Mouse (Mus musculus): Measurements from ENCODE around the gene Ugcg. TPM values are rescaled to one million over a fixed set of nuclear protein-coding genes. Genes with fewer than 3 reads are reported as not detected.

Ugcg gene
- polyA plus RNA-seq, 1 experiment, result 28.7 TPM

DNA sequence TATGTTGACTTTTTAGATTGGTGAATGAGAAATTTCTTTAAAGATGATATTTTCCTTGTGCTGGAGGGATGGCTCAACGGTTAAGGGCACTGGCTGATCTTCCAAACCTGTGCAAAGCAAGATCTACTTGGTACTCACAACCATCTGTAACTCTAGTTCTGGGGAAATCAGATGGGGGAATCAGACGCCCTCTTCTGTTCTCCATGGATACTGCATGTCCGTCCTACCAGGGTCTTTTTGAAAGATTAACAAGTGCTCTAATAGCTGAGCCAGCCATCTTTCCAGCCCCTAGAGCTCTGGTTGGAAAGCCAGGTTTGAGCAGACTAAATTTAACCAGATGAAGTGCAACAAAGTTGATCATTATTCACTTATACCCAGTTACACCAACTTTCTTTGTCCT lies 1.8 kb upstream of the Ugcg start:
- H3K4me3 ChIP-seq (replicated peaks; ENCODE audit: extremely low read depth, low read depth, low read length), result no peak overlapping the region
- no peak for DNase-seq
- H3K4me1 ChIP-seq (ENCODE audit: control insufficient read depth, insufficient read depth, low read length), result peaks cover 5% of the 10 kb centered on the region
- WGBS, result 28% methylated on average over 3 of the region's 3 CpGs
- TF ChIP-seq POLR2A (IDR thresholded peaks at IDR 0.05; ENCODE audit: borderline replicate concordance, extremely low read depth, low read depth, low read length), result no peak
- no peak for TF ChIP-seq CTCF (IDR thresholded peaks at IDR 0.05; ENCODE audit: insufficient read depth, low read length)

DNA sequence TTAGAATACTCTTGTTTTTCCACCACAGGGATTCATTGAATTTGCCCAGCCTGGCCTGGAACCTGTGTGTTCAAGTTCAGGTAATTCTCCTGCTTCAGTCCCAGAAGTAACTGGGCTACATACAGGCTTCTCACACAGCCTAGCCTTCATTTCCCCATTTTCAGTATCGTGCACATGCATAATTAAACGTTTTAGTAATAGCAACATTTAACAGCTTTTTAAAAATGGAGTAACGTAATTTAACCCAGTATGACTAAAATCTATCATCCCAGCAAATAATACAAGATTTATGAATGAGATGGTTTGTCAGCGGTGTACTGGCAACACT lies 619 bp upstream of the Ugcg start:
- H3K4me1 ChIP-seq (ENCODE audit: control insufficient read depth, insufficient read depth, low read length), result peaks cover 5% of the 10 kb centered on the region
- WGBS, result 12% methylated on average over 4 of the region's 4 CpGs
- TF ChIP-seq POLR2A (IDR thresholded peaks at IDR 0.05; ENCODE audit: borderline replicate concordance, extremely low read depth, low read depth, low read length) (no peak), CTCF (IDR thresholded peaks at IDR 0.05; ENCODE audit: insufficient read depth, low read length) (no peak)
- no peak for DNase-seq
- H3K4me3 ChIP-seq (replicated peaks; ENCODE audit: extremely low read depth, low read depth, low read length), result peak overlapping the region; percentile 58

DNA sequence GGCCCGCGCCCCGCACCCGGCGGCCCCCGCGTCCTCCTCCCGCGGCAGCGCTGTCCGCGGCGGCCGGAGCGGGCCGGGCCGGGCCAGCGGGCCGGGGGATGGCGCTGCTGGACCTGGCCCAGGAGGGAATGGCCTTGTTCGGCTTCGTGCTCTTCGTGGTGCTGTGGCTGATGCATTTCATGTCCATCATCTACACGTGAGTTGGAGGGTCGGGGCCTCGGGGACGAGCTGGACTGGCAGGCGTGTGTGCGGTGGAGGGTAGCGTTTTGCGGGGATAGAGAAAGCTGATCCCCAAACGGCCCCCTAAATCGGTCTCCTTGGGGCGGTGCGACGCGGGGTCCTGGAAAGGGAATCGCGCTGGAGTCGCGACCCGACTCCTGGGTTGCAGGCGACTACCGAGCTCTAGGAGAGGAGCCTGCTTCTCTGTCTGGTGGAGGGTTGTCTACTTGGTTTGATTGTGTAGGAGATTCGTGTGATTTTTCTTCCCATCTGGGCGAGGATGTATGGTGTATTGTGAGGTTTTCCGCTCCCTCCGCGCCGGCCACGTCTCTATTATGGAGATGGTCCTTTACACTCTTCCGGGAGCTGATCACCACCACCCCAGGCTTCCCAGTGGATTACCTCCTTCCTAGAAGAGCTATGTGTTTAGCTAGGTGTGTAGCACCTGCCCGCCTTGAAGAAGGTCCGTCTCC lies 635 bp downstream of the Ugcg start:
- TF ChIP-seq POLR2A (IDR thresholded peaks at IDR 0.05; ENCODE audit: borderline replicate concordance, extremely low read depth, low read depth, low read length) (no peak), CTCF (IDR thresholded peaks at IDR 0.05; ENCODE audit: insufficient read depth, low read length) (no peak)
- peaks cover 9% of the 10 kb centered on the region for H3K4me1 ChIP-seq (ENCODE audit: control insufficient read depth, insufficient read depth, low read length)
- DNase-seq, result peak; percentile 49
- H3K4me3 ChIP-seq (replicated peaks; ENCODE audit: extremely low read depth, low read depth, low read length), result peak overlapping the region; percentile 98
- WGBS, result under 1% methylated on average over 50 of the region's 54 CpGs

GRCm38 (mm10) chr4:59190650-59191424 lies 1.8 kb downstream of the Ugcg start:
- no peak for TF ChIP-seq CTCF (IDR thresholded peaks at IDR 0.05; ENCODE audit: insufficient read depth, low read length)
- TF ChIP-seq POLR2A (IDR thresholded peaks at IDR 0.05; ENCODE audit: borderline replicate concordance, extremely low read depth, low read depth, low read length), result no peak
- DNase-seq, result no peak
- Histone ChIP-seq H3K4me3 (replicated peaks; ENCODE audit: extremely low read depth, low read depth, low read length) (peak overlapping the region; percentile 98), H3K4me1 (ENCODE audit: control insufficient read depth, insufficient read depth, low read length) (peaks cover 9% of the 10 kb centered on the region)
- 21% methylated on average over 7 of the region's 7 CpGs for whole genome bisulfite sequencing

GRCm38 (mm10) chr4:59194731-59195496 lies 5.9 kb downstream of the Ugcg start:
- TF ChIP-seq POLR2A (IDR thresholded peaks at IDR 0.05; ENCODE audit: borderline replicate concordance, extremely low read depth, low read depth, low read length) (no peak), CTCF (IDR thresholded peaks at IDR 0.05; ENCODE audit: insufficient read depth, low read length) (no peak)
- Histone ChIP-seq H3K4me3 (replicated peaks; ENCODE audit: extremely low read depth, low read depth, low read length) (no peak overlapping the region), H3K4me1 (ENCODE audit: control insufficient read depth, insufficient read depth, low read length) (peaks cover 18% of the 10 kb centered on the region)
- 69% methylated on average over 13 of the region's 13 CpGs for WGBS
- no peak for DNase-seq

GRCm38 (mm10) chr4:59196346-59197077 lies 7.5 kb downstream of the Ugcg start:
- no peak for DNase-seq
- WGBS, result 29% methylated on average over 12 of the region's 12 CpGs
- no peak overlapping the region for H3K4me3 ChIP-seq (replicated peaks; ENCODE audit: extremely low read depth, low read depth, low read length)
- no peak for TF ChIP-seq CTCF (IDR thresholded peaks at IDR 0.05; ENCODE audit: insufficient read depth, low read length)
- no peak for TF ChIP-seq POLR2A (IDR thresholded peaks at IDR 0.05; ENCODE audit: borderline replicate concordance, extremely low read depth, low read depth, low read length)
- peaks cover 29% of the 10 kb centered on the region for H3K4me1 ChIP-seq (ENCODE audit: control insufficient read depth, insufficient read depth, low read length)

- TF ChIP-seq POLR2A (IDR thresholded peaks at IDR 0.05; ENCODE audit: borderline replicate concordance, extremely low read depth, low read depth, low read length) (no peak), CTCF (IDR thresholded peaks at IDR 0.05; ENCODE audit: insufficient read depth, low read length) (no peak)
- Histone ChIP-seq H3K4me1 (ENCODE audit: control insufficient read depth, insufficient read depth, low read length) (peaks cover 29% of the 10 kb centered on the region), H3K4me3 (replicated peaks; ENCODE audit: extremely low read depth, low read depth, low read length) (no peak overlapping the region)
- WGBS, result 39% methylated on average over 6 of the region's 6 CpGs
- DNase-seq, result no peak
These were observed 8.0 kb downstream of the Ugcg start for GRCm38 (mm10) chr4:59197078-59197424.

GRCm38 (mm10) chr4:59197462-59197861 lies 8.4 kb downstream of the Ugcg start:
- H3K4me1 ChIP-seq (ENCODE audit: control insufficient read depth, insufficient read depth, low read length), result peaks cover 30% of the 10 kb centered on the region
- TF ChIP-seq CTCF (IDR thresholded peaks at IDR 0.05; ENCODE audit: insufficient read depth, low read length) (no peak), POLR2A (IDR thresholded peaks at IDR 0.05; ENCODE audit: borderline replicate concordance, extremely low read depth, low read depth, low read length) (no peak)
- 84% methylated on average over 3 of the region's 3 CpGs for WGBS
- no peak overlapping the region for H3K4me3 ChIP-seq (replicated peaks; ENCODE audit: extremely low read depth, low read depth, low read length)
- no peak for DNase-seq

GRCm38 (mm10) chr4:59199341-59199740 lies 10.3 kb downstream of the Ugcg start:
- peaks cover 32% of the 10 kb centered on the region for H3K4me1 ChIP-seq (ENCODE audit: control insufficient read depth, insufficient read depth, low read length)
- peak; percentile 36 for DNase-seq
- TF ChIP-seq POLR2A (IDR thresholded peaks at IDR 0.05; ENCODE audit: borderline replicate concordance, extremely low read depth, low read depth, low read length), result no peak
- no peak for TF ChIP-seq CTCF (IDR thresholded peaks at IDR 0.05; ENCODE audit: insufficient read depth, low read length)
- WGBS, result 22% methylated on average over 8 of the region's 8 CpGs
- H3K4me3 ChIP-seq (replicated peaks; ENCODE audit: extremely low read depth, low read depth, low read length), result no peak overlapping the region
